Mouse (Mus musculus) megakaryocyte progenitor cell, adult 5-6 weeks (primary cell): ENCODE measurements at regions not wholly inside any gene's neighbourhood (a gene's known extent, or its start where the extent isn't known, plus 50 kb on each side); places are given as distances from the start of the nearest gene placed in this dataset.

ENCODE experiments used
- ATAC-seq: replicated peaks from 2 replicates; pipeline ENCODE4 v1.8.0; 2016; ENCODE audit warnings: mild to moderate bottlenecking, moderate TSS enrichment, inconsistent platforms; ENCODE audit not compliant: poor library complexity

- ATAC-seq: no peak
Measured at GRCm38 (mm10) chr13:72691783-72692729, 63.4 kb downstream of the Irx2 start.

GRCm38 (mm10) chr13:72707469-72707868 lies 78.8 kb downstream of the Irx2 start:
- no peak for ATAC-seq

- no peak for ATAC-seq
Measured at GRCm38 (mm10) chr13:72708728-72709127, 80.1 kb downstream of the Irx2 start.

- no peak for ATAC-seq
Measured at GRCm38 (mm10) chr13:72710051-72710450, 81.4 kb downstream of the Irx2 start.

GRCm38 (mm10) chr13:72711136-72711535 lies 82.5 kb downstream of the Irx2 start:
- ATAC-seq: no peak

GRCm38 (mm10) chr13:72711842-72712330 lies 83.3 kb downstream of the Irx2 start:
- no peak for ATAC-seq

- no peak for ATAC-seq
Measured at GRCm38 (mm10) chr13:72714793-72715192, 86.2 kb downstream of the Irx2 start.

GRCm38 (mm10) chr13:72715959-72716680 lies 87.5 kb downstream of the Irx2 start:
- no peak for ATAC-seq

GRCm38 (mm10) chr13:72727126-72727525 lies 98.5 kb downstream of the Irx2 start:
- ATAC-seq: no peak

GRCm38 (mm10) chr13:72735916-72736315 lies 107.3 kb downstream of the Irx2 start:
- ATAC-seq: no peak

- no peak for ATAC-seq
Measured at GRCm38 (mm10) chr13:72736992-72737391, 108.4 kb downstream of the Irx2 start.

GRCm38 (mm10) chr13:72747187-72747586 lies 118.6 kb downstream of the Irx2 start:
- no peak for ATAC-seq

GRCm38 (mm10) chr13:72755036-72755435 lies 126.4 kb downstream of the Irx2 start:
- ATAC-seq: no peak

- no peak for ATAC-seq
Measured at GRCm38 (mm10) chr13:72762481-72762880, 133.9 kb downstream of the Irx2 start.

GRCm38 (mm10) chr13:72763337-72763736 lies 134.7 kb downstream of the Irx2 start:
- no peak for ATAC-seq

GRCm38 (mm10) chr13:72767306-72767705 lies 138.7 kb downstream of the Irx2 start:
- no peak for ATAC-seq

GRCm38 (mm10) chr13:72769007-72769595 lies 140.5 kb downstream of the Irx2 start:
- no peak for ATAC-seq

- no peak for ATAC-seq
Measured at GRCm38 (mm10) chr13:72783026-72783726, 154.6 kb downstream of the Irx2 start.

GRCm38 (mm10) chr13:72783727-72784070 lies 155.1 kb downstream of the Irx2 start:
- ATAC-seq: no peak

GRCm38 (mm10) chr13:72792695-72793094 lies 164.1 kb downstream of the Irx2 start:
- ATAC-seq: no peak

GRCm38 (mm10) chr13:72800021-72800420 lies 171.4 kb downstream of the Irx2 start:
- ATAC-seq: no peak
